Mouse (Mus musculus) adrenal gland, postnatal 4 days (tissue): Measurements from ENCODE around the gene Tgm7. TPM values are rescaled to one million over a fixed set of nuclear protein-coding genes. Genes with fewer than 3 reads are reported as not detected.

ENCODE experiments used
- DNase-seq, 2 experiments: peaks; one replicate each; pipeline ENCODE4 v3.0.0; 2021 to 2022; ENCODE audit warnings: low spot score in 2 of 2, mixed read lengths in 2 of 2
- total RNA-seq, 2 experiments: library from RNA; stranded (reverse); gene quantifications; 2 replicates each; pipeline ENCODE4 v1.2.3; 2021

Tgm7 gene
- total RNA-seq, 2 experiments from 2014 or later: 0.17 TPM; not detected in 1

GRCm38 (mm10) chr2:121074747-121075146, 34.8 kb downstream of the Tgm7 start:
- no peak for DNase-seq

- DNase-seq: no peak
Observed at GRCm38 (mm10) chr2:121071871-121072270, 37.7 kb downstream of the Tgm7 start.

DNA sequence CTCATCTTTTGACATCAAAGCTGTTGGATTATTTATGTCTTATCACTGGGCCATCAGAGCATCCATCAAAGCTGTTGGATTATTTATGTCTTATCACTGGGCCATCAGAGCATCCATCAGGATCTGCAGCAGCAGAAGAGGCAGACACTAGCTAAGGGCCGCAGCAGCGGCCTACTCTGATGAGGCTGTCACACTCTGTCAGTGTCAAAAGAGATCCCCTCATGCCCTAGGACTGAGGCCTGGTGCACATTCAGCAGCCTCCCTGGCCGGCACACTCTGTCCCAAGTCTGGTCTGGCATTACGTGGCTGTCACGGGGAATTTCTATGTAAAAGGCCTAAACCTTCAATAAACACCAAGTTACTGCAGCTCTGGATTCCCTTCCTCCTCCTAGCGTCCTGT, 40.1 kb downstream of the Tgm7 start:
- no peak for DNase-seq

GRCm38 (mm10) chr2:121067116-121067515, 42.5 kb downstream of the Tgm7 start:
- no peak for DNase-seq

DNA sequence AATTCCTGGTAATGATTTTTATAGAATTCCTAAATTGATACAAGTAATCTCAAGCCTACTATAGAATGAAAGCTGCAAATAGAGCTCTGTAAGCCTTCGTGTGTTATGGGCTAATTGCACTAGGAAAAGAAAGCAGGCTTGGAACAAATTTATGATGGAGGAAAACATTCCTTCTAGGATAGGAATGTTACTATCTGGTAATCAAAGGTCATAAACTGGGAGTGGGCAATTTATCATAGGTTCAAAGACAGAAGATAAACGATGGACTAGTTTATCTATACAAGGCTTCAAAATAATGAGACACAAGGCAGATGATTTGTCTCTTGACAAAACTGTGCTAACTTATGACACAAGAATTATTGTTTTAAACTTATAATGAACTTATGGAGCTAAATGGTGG, 48.3 kb downstream of the Tgm7 start:
- DNase-seq: no peak

- DNase-seq: no peak
Observed at GRCm38 (mm10) chr2:121057997-121058396, 51.6 kb downstream of the Tgm7 start.

- DNase-seq: no peak
Observed at GRCm38 (mm10) chr2:121055915-121056314, 53.7 kb downstream of the Tgm7 start.

- DNase-seq: no peak
Observed at GRCm38 (mm10) chr2:121054060-121054459, 55.5 kb downstream of the Tgm7 start.

DNA sequence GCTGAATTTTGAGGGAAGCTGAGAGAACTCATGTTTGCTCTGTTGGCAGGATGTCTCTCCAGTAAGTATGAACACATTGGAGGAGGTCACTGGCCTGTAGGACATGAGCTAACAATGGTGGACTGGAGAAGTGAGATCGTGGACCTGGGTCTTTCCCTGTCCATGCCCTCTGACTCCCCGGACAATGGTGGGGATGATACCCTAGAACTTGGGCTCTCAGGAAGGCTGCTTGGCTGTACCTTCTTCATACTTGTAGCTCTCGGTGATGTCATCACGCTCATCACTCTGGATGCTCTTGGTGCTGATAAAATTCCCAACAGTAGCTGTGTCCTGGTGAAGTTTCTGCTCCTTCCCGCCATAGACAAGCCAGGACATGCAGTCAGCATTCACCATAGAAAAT, 57.4 kb downstream of the Tgm7 start:
- DNase-seq: no peak

GRCm38 (mm10) chr2:121045653-121046052, 63.9 kb downstream of the Tgm7 start:
- no peak for DNase-seq

Other genes starting within 250 kb of the Tgm7 start
- 10 to 100 TPM; 35.8 to 38.7 TPM for gene Ubr1, start 139.1 kb downstream of the Tgm7 start, total RNA-seq
- gene Tmem62, start 132.8 kb downstream of the Tgm7 start, total RNA-seq: 10 to 100 TPM in 1 of 2 experiments, 1 to 10 TPM in 1; 9.3 to 10.8 TPM
- gene Ccndbp1, start 101.4 kb downstream of the Tgm7 start, total RNA-seq: 10 to 100 TPM; 52.7 to 53.5 TPM
- 10 to 100 TPM in 1 of 2 experiments, 1 to 10 TPM in 1; 6.1 to 16.0 TPM for gene Epb42, start 72.7 kb downstream of the Tgm7 start, total RNA-seq
- under 1 TPM; 0.25 to 0.50 TPM for gene Tgm5, start 24.0 kb downstream of the Tgm7 start, total RNA-seq
- gene Adal, start 30.6 kb upstream of the Tgm7 start, total RNA-seq: 10 to 100 TPM; 17.5 to 17.9 TPM
- gene Lcmt2, start 30.9 kb upstream of the Tgm7 start, total RNA-seq: 1 to 10 TPM; 9.5 to 9.9 TPM
- 10 to 100 TPM; 38.6 to 47.7 TPM for gene Tubgcp4, start 60.9 kb upstream of the Tgm7 start, total RNA-seq
- gene Zscan29, start 61.3 kb upstream of the Tgm7 start, total RNA-seq: 10 to 100 TPM; 18.5 to 20.0 TPM
- gene Trp53bp1, start 161.6 kb upstream of the Tgm7 start, total RNA-seq: 100 to 1,000 TPM in 1 of 2 experiments, 10 to 100 TPM in 1; 99.2 to 105 TPM
- gene Map1a, start 179.8 kb upstream of the Tgm7 start, total RNA-seq: 10 to 100 TPM; 10.8 to 13.3 TPM
- 10 to 100 TPM; 26.1 to 28.0 TPM for gene Ppip5k1, start 245.6 kb upstream of the Tgm7 start, total RNA-seq
- 10 to 100 TPM; 10.5 to 15.2 TPM for gene Ckmt1, start 247.9 kb upstream of the Tgm7 start, total RNA-seq